Mouse (Mus musculus) heart, postnatal 36 days (tissue): ENCODE measurements around the gene Wdr89. TPM values are rescaled to one million over a fixed set of nuclear protein-coding genes. Genes with fewer than 3 reads are reported as not detected.

Experiments used
- total RNA-seq, 2 experiments: library from RNA; stranded (reverse); gene quantifications; 2 replicates each; pipeline ENCODE4 v1.2.3; 2021

The Wdr89 gene
- total RNA-seq, 2 experiments from 2014 or later = 2.4 to 2.9 TPM

Other genes starting within 250 kb of the Wdr89 start
- 10 to 100 TPM; 32.4 to 32.8 TPM for gene Ppp2r5e, start 73.3 kb downstream of the Wdr89 start, total RNA-seq
- 10 to 100 TPM; 19.8 to 20.4 TPM for gene Sgpp1, start 66.2 kb upstream of the Wdr89 start, total RNA-seq
- gene Syne2, start 148.6 kb upstream of the Wdr89 start, total RNA-seq = 10 to 100 TPM; 33.4 to 40.0 TPM